Mouse (Mus musculus): ENCODE data around the gene Shisa5. TPM values are rescaled to one million over a fixed set of nuclear protein-coding genes. Genes with fewer than 3 reads are reported as not detected.

Gene Shisa5
- polyA plus RNA-seq, 1 experiment from 2014 or later = 216 TPM

GRCm38 (mm10) chr9:109100307-109100928 lies 62.1 kb downstream of the Shisa5 start:
- H3K4me2 ChIP-seq (replicated peaks; ENCODE audit: low read depth, low read length) = no peak overlapping the region
- DNase-seq (ENCODE audit: low spot score) (no peak), ATAC-seq (no peak)
- H3K9me3 ChIP-seq (ENCODE audit: low read length) = no peaks in the 10 kb centered on the region
- whole genome bisulfite sequencing = 76% methylated on average over 20 of the region's 20 CpGs
- no peak overlapping the region for H3K4me3 ChIP-seq (ENCODE audit: low read depth, low read length)
- no peaks in the 10 kb centered on the region for H3K27me3 ChIP-seq (replicated peaks; ENCODE audit: insufficient read depth, low read length)
- no peaks in the 10 kb centered on the region for H3K36me3 ChIP-seq (ENCODE audit: insufficient read depth, low read length)
- H3K9ac ChIP-seq (replicated peaks; ENCODE audit: low read depth) = no peak overlapping the region
- H3K27ac ChIP-seq (ENCODE audit: low read length) = 0 out of 2 replicates have a peak overlapping the region, but pooled peaks have one; percentile 43
- H3K4me1 ChIP-seq (ENCODE audit: insufficient read depth, low read depth, low read length) = no peaks in the 10 kb centered on the region; the same call in 1 of the 2 replicates
- no peak for TF ChIP-seq CTCF (IDR thresholded peaks at IDR 0.05)
- TF ChIP-seq EP300 (IDR thresholded peaks at IDR 0.05) = no peak

- Histone ChIP-seq H3K9ac (replicated peaks; ENCODE audit: low read depth) (no peak overlapping the region), H3K4me2 (replicated peaks; ENCODE audit: low read depth, low read length) (no peak overlapping the region)
Measured at GRCm38 (mm10) chr9:109101933-109102445, 63.6 kb downstream of the Shisa5 start.

GRCm38 (mm10) chr9:109102541-109102940 lies 64.2 kb downstream of the Shisa5 start:
- Histone ChIP-seq H3K27me3 (replicated peaks; ENCODE audit: insufficient read depth, low read length) (no peaks in the 10 kb centered on the region), H3K4me3 (ENCODE audit: low read depth, low read length) (no peak overlapping the region), H3K9ac (replicated peaks; ENCODE audit: low read depth) (no peak overlapping the region), H3K27ac (ENCODE audit: low read length) (no peak overlapping the region), H3K4me1 (ENCODE audit: insufficient read depth, low read depth, low read length) (no peaks in the 10 kb centered on the region; the same call in 1 of the 2 replicates), H3K4me2 (replicated peaks; ENCODE audit: low read depth, low read length) (no peak overlapping the region), H3K36me3 (ENCODE audit: insufficient read depth, low read length) (peaks cover 4% of the 10 kb centered on the region; the same call in 1 of the 2 replicates), H3K9me3 (ENCODE audit: low read length) (no peaks in the 10 kb centered on the region)
- TF ChIP-seq EP300 (IDR thresholded peaks at IDR 0.05) (no peak), CTCF (IDR thresholded peaks at IDR 0.05) (no peak)
- ATAC-seq (no peak), DNase-seq (ENCODE audit: low spot score) (no peak)
- 83% methylated on average over 3 of the region's 3 CpGs for WGBS

More at GRCm38 (mm10) chr9:109101933-109102445, 63.6 kb downstream of the Shisa5 start:
- 88% methylated on average over 5 of the region's 5 CpGs for WGBS
- Histone ChIP-seq H3K4me1 (ENCODE audit: insufficient read depth, low read depth, low read length) (no peaks in the 10 kb centered on the region; the same call in 1 of the 2 replicates), H3K9me3 (ENCODE audit: low read length) (no peaks in the 10 kb centered on the region), H3K27me3 (replicated peaks; ENCODE audit: insufficient read depth, low read length) (no peaks in the 10 kb centered on the region), H3K36me3 (ENCODE audit: insufficient read depth, low read length) (peaks cover 4% of the 10 kb centered on the region; the same call in 1 of the 2 replicates), H3K27ac (ENCODE audit: low read length) (no peak overlapping the region), H3K4me3 (ENCODE audit: low read depth, low read length) (no peak overlapping the region)
- DNase-seq (ENCODE audit: low spot score) = no peak
- no peak for ATAC-seq
- TF ChIP-seq EP300 (IDR thresholded peaks at IDR 0.05) (no peak), CTCF (IDR thresholded peaks at IDR 0.05) (no peak)

GRCm38 (mm10) chr9:109103250-109103649 lies 64.9 kb downstream of the Shisa5 start:
- DNase-seq (ENCODE audit: low spot score) (no peak), ATAC-seq (no peak)
- H3K36me3 ChIP-seq (ENCODE audit: insufficient read depth, low read length) = peaks cover 4% of the 10 kb centered on the region; the same call in 1 of the 2 replicates
- no peaks in the 10 kb centered on the region for H3K27me3 ChIP-seq (replicated peaks; ENCODE audit: insufficient read depth, low read length)
- no peak overlapping the region for H3K9ac ChIP-seq (replicated peaks; ENCODE audit: low read depth)
- H3K4me1 ChIP-seq (ENCODE audit: insufficient read depth, low read depth, low read length) = no peaks in the 10 kb centered on the region; the same call in 1 of the 2 replicates
- 43% methylated on average over 7 of the region's 7 CpGs for WGBS
- no peak overlapping the region for H3K27ac ChIP-seq (ENCODE audit: low read length)
- no peak overlapping the region for H3K4me2 ChIP-seq (replicated peaks; ENCODE audit: low read depth, low read length)
- H3K9me3 ChIP-seq (ENCODE audit: low read length) = no peaks in the 10 kb centered on the region
- TF ChIP-seq CTCF (IDR thresholded peaks at IDR 0.05) (no peak), EP300 (IDR thresholded peaks at IDR 0.05) (no peak)
- H3K4me3 ChIP-seq (ENCODE audit: low read depth, low read length) = no peak overlapping the region

GRCm38 (mm10) chr9:109104083-109104482 lies 65.7 kb downstream of the Shisa5 start:
- TF ChIP-seq EP300 (IDR thresholded peaks at IDR 0.05) (no peak), CTCF (IDR thresholded peaks at IDR 0.05) (no peak)
- H3K27me3 ChIP-seq (replicated peaks; ENCODE audit: insufficient read depth, low read length) = no peaks in the 10 kb centered on the region
- no peaks in the 10 kb centered on the region for H3K9me3 ChIP-seq (ENCODE audit: low read length)
- 90% methylated on average over 9 of the region's 9 CpGs for WGBS
- no peak overlapping the region for H3K4me2 ChIP-seq (replicated peaks; ENCODE audit: low read depth, low read length)
- H3K4me1 ChIP-seq (ENCODE audit: insufficient read depth, low read depth, low read length) = no peaks in the 10 kb centered on the region; the same call in 1 of the 2 replicates
- peaks cover 4% of the 10 kb centered on the region; the same call in 1 of the 2 replicates for H3K36me3 ChIP-seq (ENCODE audit: insufficient read depth, low read length)
- H3K4me3 ChIP-seq (ENCODE audit: low read depth, low read length) = no peak overlapping the region
- no peak overlapping the region for H3K27ac ChIP-seq (ENCODE audit: low read length)
- ATAC-seq (no peak), DNase-seq (ENCODE audit: low spot score) (no peak)
- no peak overlapping the region for H3K9ac ChIP-seq (replicated peaks; ENCODE audit: low read depth)

DNA sequence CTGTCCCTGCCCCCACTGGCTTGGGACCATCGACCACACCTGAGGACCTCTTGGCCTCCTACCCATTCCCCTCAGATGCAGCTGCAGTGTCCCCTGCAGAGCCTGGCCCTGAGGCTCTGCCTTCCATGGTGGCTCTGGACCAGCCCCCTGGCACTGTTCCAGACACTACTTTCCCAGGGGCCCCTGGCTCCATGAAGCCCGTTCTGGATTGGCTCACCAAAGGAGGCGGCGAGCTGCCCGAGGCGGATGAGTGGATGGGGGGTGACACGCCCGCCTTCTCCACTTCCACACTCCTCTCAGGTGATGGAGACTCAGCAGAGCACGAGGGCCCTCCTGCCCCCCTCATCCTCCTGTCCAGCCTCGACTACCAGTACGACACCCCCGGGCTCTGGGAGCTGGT lies 66.6 kb downstream of the Shisa5 start:
- Histone ChIP-seq H3K36me3 (ENCODE audit: insufficient read depth, low read length) (peaks cover 4% of the 10 kb centered on the region; the same call in 1 of the 2 replicates), H3K4me1 (ENCODE audit: insufficient read depth, low read depth, low read length) (no peaks in the 10 kb centered on the region), H3K4me3 (ENCODE audit: low read depth, low read length) (no peak overlapping the region), H3K27me3 (replicated peaks; ENCODE audit: insufficient read depth, low read length) (no peaks in the 10 kb centered on the region), H3K27ac (ENCODE audit: low read length) (no peak overlapping the region), H3K9me3 (ENCODE audit: low read length) (no peaks in the 10 kb centered on the region), H3K4me2 (replicated peaks; ENCODE audit: low read depth, low read length) (no peak overlapping the region), H3K9ac (replicated peaks; ENCODE audit: low read depth) (no peak overlapping the region)
- no peak for TF ChIP-seq CTCF (IDR thresholded peaks at IDR 0.05)
- TF ChIP-seq EP300 (IDR thresholded peaks at IDR 0.05) = no peak
- 58% methylated on average over 12 of the region's 12 CpGs for WGBS
- DNase-seq (ENCODE audit: low spot score) (peak; percentile 57), ATAC-seq (peak; percentile 46)
